Mouse (Mus musculus) E14TG2a.4 (cell line): ENCODE measurements around the gene C4b.
"Not testable (repeated sequence)": the region's sequence is repeated elsewhere in the genome, so short reads cannot be mapped to it uniquely, and the experiment has no call there.

Source experiments
- CTCF ChIP-seq: conservative IDR thresholded peaks from 2 replicates; pipeline ENCODE4 v1.5.1; 2014; ENCODE audit warnings: low read length
- NANOG ChIP-seq: IDR thresholded peaks from 2 replicates; pipeline ENCODE4 v1.6.1; 2014; ENCODE audit warnings: borderline replicate concordance, low read length, mixed read lengths
- POU5F1 ChIP-seq: IDR thresholded peaks from 2 replicates; pipeline ENCODE4 v1.6.1; 2014; ENCODE audit warnings: low read length, borderline replicate concordance

DNA sequence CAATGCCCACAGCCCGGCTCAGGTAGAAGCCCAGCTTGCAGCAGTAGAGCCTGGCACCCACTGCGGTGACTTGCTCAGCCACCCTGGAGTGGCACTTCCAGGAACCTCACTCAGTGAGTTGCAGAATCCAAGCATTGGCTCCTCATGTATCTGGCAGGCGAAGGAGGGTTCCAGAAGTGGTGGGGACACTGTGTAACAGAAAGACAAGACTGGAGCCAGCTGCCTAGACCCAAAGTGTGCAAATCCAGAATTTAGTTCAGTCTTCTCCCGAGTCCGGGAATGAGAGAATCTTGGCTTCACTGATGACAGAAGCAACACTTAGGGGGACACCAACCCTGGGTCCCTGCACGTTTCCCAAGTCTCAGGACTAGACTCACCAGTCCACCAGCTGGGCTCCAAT is 929 bp upstream of the C4b start:
- TF ChIP-seq CTCF, POU5F1, NANOG: not testable (repeated sequence)
